Mouse (Mus musculus): Measurements from ENCODE around the gene Dach1.

DNA sequence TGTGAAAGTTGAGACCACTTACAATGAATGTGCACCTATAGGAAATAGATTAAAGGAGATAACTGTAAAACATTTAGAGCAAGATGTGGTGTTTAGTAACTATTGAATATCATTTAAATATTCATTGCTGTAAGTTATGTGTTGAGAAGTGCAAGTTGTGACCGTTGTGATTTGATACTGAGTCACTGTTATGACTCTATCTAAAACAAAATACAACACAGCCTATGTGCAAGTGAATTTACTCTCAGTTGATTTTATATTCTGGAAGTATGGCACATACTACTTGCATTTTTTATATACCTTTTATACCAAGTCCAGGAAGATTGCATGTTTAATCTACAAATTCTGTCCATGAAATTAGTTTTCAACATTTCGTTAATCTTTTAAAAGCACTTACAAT is 415.6 kb downstream of the Dach1 start:
- TF ChIP-seq CTCF (IDR thresholded peaks at IDR 0.05; ENCODE audit: insufficient read depth, low read length) = no peak
- TF ChIP-seq POLR2A (IDR thresholded peaks at IDR 0.05; ENCODE audit: borderline replicate concordance, extremely low read depth, low read depth, low read length) = no peak

Data from lung, adult 2 months (tissue).